Mouse (Mus musculus): ENCODE measurements around the gene Hmga1b. TPM values are rescaled to one million over a fixed set of nuclear protein-coding genes. Genes with fewer than 3 reads are reported as not detected.

Hmga1b gene
- polyA plus RNA-seq, 1 experiment from 2014 or later: 3.9 TPM

DNA sequence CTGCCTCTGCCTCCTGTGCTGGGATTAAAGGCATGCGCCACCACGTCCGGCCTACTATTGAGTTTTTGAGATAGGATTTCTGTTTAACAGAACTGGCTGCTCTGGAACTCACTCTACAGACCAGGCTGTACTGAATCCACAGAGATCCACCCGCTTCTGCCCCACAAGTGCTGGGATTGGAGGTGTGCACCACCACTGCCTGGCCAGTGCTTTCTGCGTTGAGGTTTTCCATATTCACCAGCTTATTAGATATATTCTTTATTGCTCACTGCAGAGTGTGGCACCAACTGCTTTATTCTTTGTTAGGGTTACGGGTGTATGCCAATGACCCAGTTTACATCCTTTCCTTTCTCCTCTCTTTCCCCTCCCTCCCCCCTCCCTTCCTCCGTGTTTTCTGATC is 41.7 kb downstream of the Hmga1b start:
- Histone ChIP-seq H3K4me1 (ENCODE audit: control insufficient read depth, insufficient read depth, low read length) (peaks cover 3% of the 10 kb centered on the region; the same call in 1 of the 2 replicates), H3K27me3 (ENCODE audit: control insufficient read depth, insufficient read depth, low read length) (no peaks in the 10 kb centered on the region), H3K27ac (ENCODE audit: low read length) (no peak overlapping the region), H3K4me3 (replicated peaks; ENCODE audit: low read length) (no peak overlapping the region), H3K4me2 (ENCODE audit: low read depth, low read length) (no peak overlapping the region), H3K36me3 (ENCODE audit: control insufficient read depth, insufficient read depth, low read length) (peaks cover 35% of the 10 kb centered on the region), H3K9ac (ENCODE audit: low read length) (no peak overlapping the region), H3K9me3 (replicated peaks; ENCODE audit: control insufficient read depth, low read length) (no peaks in the 10 kb centered on the region)
- 82% methylated on average over 7 of the region's 7 CpGs for WGBS
- ATAC-seq (ENCODE audit: insufficient read depth, low FRiP score): no peak

DNA sequence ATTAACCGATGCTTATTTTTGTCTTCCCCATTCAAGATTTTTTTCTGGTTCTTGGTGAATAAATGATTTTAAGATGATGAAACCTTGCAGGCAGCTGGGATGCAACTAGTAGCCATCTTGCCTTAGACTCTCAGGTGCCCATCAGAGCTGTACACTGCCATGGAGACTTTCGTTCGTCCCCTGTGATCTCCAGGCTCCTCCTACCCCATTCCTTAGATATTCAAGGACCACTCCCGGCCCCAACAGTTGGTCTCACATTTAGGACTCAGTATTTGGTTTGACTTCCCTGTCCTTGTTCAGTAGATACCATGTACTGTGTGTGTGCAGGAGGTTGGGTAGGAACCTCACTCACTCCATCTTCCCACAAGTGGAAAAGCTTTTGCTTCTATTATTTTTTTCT is 42.2 kb downstream of the Hmga1b start:
- Histone ChIP-seq H3K9ac (ENCODE audit: low read length) (no peak overlapping the region), H3K36me3 (ENCODE audit: control insufficient read depth, insufficient read depth, low read length) (peaks cover 40% of the 10 kb centered on the region), H3K27ac (ENCODE audit: low read length) (no peak overlapping the region), H3K27me3 (ENCODE audit: control insufficient read depth, insufficient read depth, low read length) (no peaks in the 10 kb centered on the region), H3K4me1 (ENCODE audit: control insufficient read depth, insufficient read depth, low read length) (peaks cover 3% of the 10 kb centered on the region; the same call in 1 of the 2 replicates), H3K9me3 (replicated peaks; ENCODE audit: control insufficient read depth, low read length) (no peaks in the 10 kb centered on the region), H3K4me2 (ENCODE audit: low read depth, low read length) (no peak overlapping the region), H3K4me3 (replicated peaks; ENCODE audit: low read length) (no peak overlapping the region)
- WGBS: 66% methylated on average over 4 of the region's 4 CpGs
- ATAC-seq (ENCODE audit: insufficient read depth, low FRiP score): no peak

DNA sequence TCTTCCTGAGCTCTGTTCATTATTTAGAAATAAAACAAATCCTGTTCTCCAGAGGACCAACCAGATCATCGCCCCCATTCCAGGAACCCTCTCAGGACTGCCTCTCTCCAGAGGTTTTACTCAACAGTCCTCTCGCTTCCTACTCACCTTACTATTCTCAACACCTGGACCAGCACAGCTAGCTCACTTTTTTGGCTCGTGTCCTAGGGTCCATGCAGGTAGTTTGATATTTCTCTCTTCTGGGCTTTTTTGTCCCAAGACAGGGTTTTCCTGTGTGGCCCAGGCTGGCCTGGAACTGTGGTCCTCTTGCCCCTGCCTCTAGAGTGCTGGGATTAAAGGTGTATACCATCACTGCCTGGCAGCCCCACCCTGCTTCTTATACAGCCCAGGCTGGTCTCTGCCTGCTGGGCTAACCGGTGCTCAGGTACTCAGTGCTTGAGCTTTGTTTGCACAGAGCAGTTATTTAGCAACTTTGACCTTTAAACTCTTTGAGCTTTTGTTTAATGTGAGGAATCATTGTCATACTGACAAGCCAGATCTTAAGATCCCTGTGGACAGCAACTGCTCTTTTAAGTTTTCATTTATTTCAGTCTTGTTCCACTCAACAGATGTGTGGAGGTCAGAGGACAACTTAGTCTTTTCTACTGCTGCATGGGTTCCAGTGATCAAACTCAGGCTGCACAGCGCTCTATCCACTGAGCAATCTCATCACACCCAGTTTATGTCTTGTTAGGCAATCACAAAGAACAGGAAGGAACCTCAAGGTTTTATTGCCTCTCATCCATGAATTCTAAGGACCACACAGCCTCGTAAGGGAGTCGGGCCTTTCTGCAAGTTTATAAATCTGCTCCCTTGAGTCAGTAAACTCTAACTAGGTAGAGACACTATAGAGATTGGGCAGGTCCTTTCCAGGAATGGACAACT is 43.0 kb downstream of the Hmga1b start:
- Histone ChIP-seq H3K27me3 (ENCODE audit: control insufficient read depth, insufficient read depth, low read length) (no peaks in the 10 kb centered on the region), H3K4me2 (ENCODE audit: low read depth, low read length) (no peak overlapping the region), H3K4me1 (ENCODE audit: control insufficient read depth, insufficient read depth, low read length) (no peaks in the 10 kb centered on the region; the same call in 1 of the 2 replicates), H3K27ac (ENCODE audit: low read length) (no peak overlapping the region), H3K36me3 (ENCODE audit: control insufficient read depth, insufficient read depth, low read length) (peaks cover 48% of the 10 kb centered on the region), H3K4me3 (replicated peaks; ENCODE audit: low read length) (no peak overlapping the region), H3K9ac (ENCODE audit: low read length) (no peak overlapping the region), H3K9me3 (replicated peaks; ENCODE audit: control insufficient read depth, low read length) (no peaks in the 10 kb centered on the region)
- 82% methylated on average over 7 of the region's 7 CpGs for WGBS
- no peak for ATAC-seq (ENCODE audit: insufficient read depth, low FRiP score)

DNA sequence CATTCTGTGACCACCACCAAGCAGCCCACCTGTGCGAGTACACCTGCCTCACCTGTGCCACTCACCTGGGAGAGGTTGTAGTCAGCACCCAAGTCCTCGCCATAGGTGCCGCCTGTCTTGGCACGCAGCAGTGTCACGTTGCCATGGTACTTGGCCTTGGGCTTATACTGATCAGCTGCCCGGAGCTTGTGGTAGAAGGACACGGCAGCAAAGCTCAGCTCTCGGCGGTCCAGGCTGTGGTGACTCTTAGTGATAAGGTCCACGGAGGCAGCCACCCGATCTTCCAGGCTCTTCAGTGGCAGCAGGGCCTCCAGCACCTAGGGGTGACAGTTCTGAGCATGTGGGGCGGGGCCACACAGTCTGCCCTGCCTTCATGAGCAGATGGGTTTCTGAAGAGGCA is 45.4 kb downstream of the Hmga1b start:
- Histone ChIP-seq H3K36me3 (ENCODE audit: control insufficient read depth, insufficient read depth, low read length) (peaks cover 67% of the 10 kb centered on the region), H3K4me2 (ENCODE audit: low read depth, low read length) (no peak overlapping the region), H3K4me1 (ENCODE audit: control insufficient read depth, insufficient read depth, low read length) (no peaks in the 10 kb centered on the region), H3K4me3 (replicated peaks; ENCODE audit: low read length) (no peak overlapping the region), H3K27ac (ENCODE audit: low read length) (no peak overlapping the region), H3K9ac (ENCODE audit: low read length) (no peak overlapping the region), H3K27me3 (ENCODE audit: control insufficient read depth, insufficient read depth, low read length) (no peaks in the 10 kb centered on the region), H3K9me3 (replicated peaks; ENCODE audit: control insufficient read depth, low read length) (no peaks in the 10 kb centered on the region)
- no peak for ATAC-seq (ENCODE audit: insufficient read depth, low FRiP score)
- WGBS: 86% methylated on average over 12 of the region's 12 CpGs

DNA sequence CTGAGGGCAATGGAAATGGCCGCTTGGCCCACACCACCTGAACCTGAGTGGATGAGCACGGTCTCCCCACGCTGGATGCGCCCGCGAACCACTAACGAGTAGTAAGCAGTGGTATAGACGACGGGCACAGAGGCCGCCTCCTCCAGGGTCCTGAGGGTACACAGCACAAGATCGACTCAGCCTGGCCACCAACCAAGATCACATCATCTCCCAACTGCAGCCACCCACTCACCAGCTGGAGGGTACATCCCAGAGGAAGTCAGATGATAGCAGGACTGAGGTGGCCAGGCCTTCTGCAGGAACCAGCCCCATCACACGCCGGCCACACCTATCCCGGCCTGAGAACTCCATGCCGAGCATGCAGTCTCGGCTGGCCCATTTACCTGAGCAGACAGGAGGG is 49.5 kb downstream of the Hmga1b start:
- Histone ChIP-seq H3K9ac (ENCODE audit: low read length) (no peak overlapping the region), H3K27me3 (ENCODE audit: control insufficient read depth, insufficient read depth, low read length) (no peaks in the 10 kb centered on the region), H3K27ac (ENCODE audit: low read length) (no peak overlapping the region), H3K36me3 (ENCODE audit: control insufficient read depth, insufficient read depth, low read length) (peaks cover 85% of the 10 kb centered on the region), H3K4me1 (ENCODE audit: control insufficient read depth, insufficient read depth, low read length) (no peaks in the 10 kb centered on the region), H3K9me3 (replicated peaks; ENCODE audit: control insufficient read depth, low read length) (no peaks in the 10 kb centered on the region), H3K4me3 (replicated peaks; ENCODE audit: low read length) (no peak overlapping the region), H3K4me2 (ENCODE audit: low read depth, low read length) (no peak overlapping the region)
- ATAC-seq (ENCODE audit: insufficient read depth, low FRiP score): no peak
- WGBS: 91% methylated on average over 16 of the region's 16 CpGs

Other genes starting within 250 kb of the Hmga1b start
- 2.2 and 3.0 TPM in 2 replicates for gene Gcgr, start 232.1 kb upstream of the Hmga1b start, polyA plus RNA-seq (2015; fragmentation: Nextera tagmentation; extraction: Ambion mirVana)
- gene Mcrip1, start 213.1 kb upstream of the Hmga1b start, polyA plus RNA-seq (2015; fragmentation: Nextera tagmentation; extraction: Ambion mirVana): 152 and 171 TPM in 2 replicates
- gene Ppp1r27, start 211.7 kb upstream of the Hmga1b start, polyA plus RNA-seq (2015; fragmentation: Nextera tagmentation; extraction: Ambion mirVana): 2.9 TPM in 1 of 2 replicates, not detected in the other
- gene P4hb, start 189.5 kb upstream of the Hmga1b start, polyA plus RNA-seq (2015; fragmentation: Nextera tagmentation; extraction: Ambion mirVana): 1,026 and 1,183 TPM in 2 replicates
- gene Arhgdia, start 181.2 kb upstream of the Hmga1b start, polyA plus RNA-seq (2015; fragmentation: Nextera tagmentation; extraction: Ambion mirVana): 543 and 584 TPM in 2 replicates
- 37.0 and 55.5 TPM in 2 replicates for gene Alyref, start 164.4 kb upstream of the Hmga1b start, polyA plus RNA-seq (2015; fragmentation: Nextera tagmentation; extraction: Ambion mirVana)
- 176 and 181 TPM in 2 replicates for gene Anapc11, start 164.4 kb upstream of the Hmga1b start, polyA plus RNA-seq (2015; fragmentation: Nextera tagmentation; extraction: Ambion mirVana)
- gene Npb, start 154.3 kb upstream of the Hmga1b start, polyA plus RNA-seq (2015; fragmentation: Nextera tagmentation; extraction: Ambion mirVana): 14.9 and 19.1 TPM in 2 replicates
- gene Pcyt2, start 144.9 kb upstream of the Hmga1b start, polyA plus RNA-seq (2015; fragmentation: Nextera tagmentation; extraction: Ambion mirVana): 185 and 197 TPM in 2 replicates
- 36.6 and 37.7 TPM in 2 replicates for gene Sirt7, start 137.6 kb upstream of the Hmga1b start, polyA plus RNA-seq (2015; fragmentation: Nextera tagmentation; extraction: Ambion mirVana)
- 19.5 and 22.1 TPM in 2 replicates for gene Mafg, start 129.2 kb upstream of the Hmga1b start, polyA plus RNA-seq (2015; fragmentation: Nextera tagmentation; extraction: Ambion mirVana)
- 37.8 and 38.0 TPM in 2 replicates for gene Pycr1, start 119.0 kb upstream of the Hmga1b start, polyA plus RNA-seq (2015; fragmentation: Nextera tagmentation; extraction: Ambion mirVana)
- 1.4 TPM in 1 of 2 replicates, not detected in the other for gene Myadml2, start 114.6 kb upstream of the Hmga1b start, polyA plus RNA-seq (2015; fragmentation: Nextera tagmentation; extraction: Ambion mirVana)
- gene Notum, start 101.6 kb upstream of the Hmga1b start, polyA plus RNA-seq (2015; fragmentation: Nextera tagmentation; extraction: Ambion mirVana): 2.1 and 2.5 TPM in 2 replicates
- gene Aspscr1, start 89.8 kb upstream of the Hmga1b start, polyA plus RNA-seq (2015; fragmentation: Nextera tagmentation; extraction: Ambion mirVana): 102 and 104 TPM in 2 replicates
- gene Cenpx, start 49.1 kb upstream of the Hmga1b start, polyA plus RNA-seq (2015; fragmentation: Nextera tagmentation; extraction: Ambion mirVana): 138 and 153 TPM in 2 replicates
- 59.1 and 62.9 TPM in 2 replicates for gene Lrrc45, start 48.9 kb upstream of the Hmga1b start, polyA plus RNA-seq (2015; fragmentation: Nextera tagmentation; extraction: Ambion mirVana)
- 34.6 and 35.3 TPM in 2 replicates for gene Rac3, start 41.3 kb upstream of the Hmga1b start, polyA plus RNA-seq (2015; fragmentation: Nextera tagmentation; extraction: Ambion mirVana)
- 43.0 and 46.0 TPM in 2 replicates for gene Dcxr, start 35.5 kb upstream of the Hmga1b start, polyA plus RNA-seq (2015; fragmentation: Nextera tagmentation; extraction: Ambion mirVana)
- 112 and 150 TPM in 2 replicates for gene Cbr2, start 30.7 kb upstream of the Hmga1b start, polyA plus RNA-seq (2015; fragmentation: Nextera tagmentation; extraction: Ambion mirVana)
- 41.1 and 43.8 TPM in 2 replicates for gene Rfng, start 21.4 kb downstream of the Hmga1b start, polyA plus RNA-seq (2015; fragmentation: Nextera tagmentation; extraction: Ambion mirVana)
- gene Gps1, start 21.5 kb downstream of the Hmga1b start, polyA plus RNA-seq (2015; fragmentation: Nextera tagmentation; extraction: Ambion mirVana): 166 and 167 TPM in 2 replicates
- 60.6 and 69.3 TPM in 2 replicates for gene Dus1l, start 33.6 kb downstream of the Hmga1b start, polyA plus RNA-seq (2015; fragmentation: Nextera tagmentation; extraction: Ambion mirVana)
- 51.9 and 55.3 TPM in 2 replicates for gene Fasn, start 61.8 kb downstream of the Hmga1b start, polyA plus RNA-seq (2015; fragmentation: Nextera tagmentation; extraction: Ambion mirVana)
- 5.2 and 5.3 TPM in 2 replicates for gene Ccdc57, start 170.1 kb downstream of the Hmga1b start, polyA plus RNA-seq (2015; fragmentation: Nextera tagmentation; extraction: Ambion mirVana)
- 53.5 and 64.3 TPM in 2 replicates for gene Slc16a3, start 185.7 kb downstream of the Hmga1b start, polyA plus RNA-seq (2015; fragmentation: Nextera tagmentation; extraction: Ambion mirVana)
- 104 and 114 TPM in 2 replicates for gene Csnk1d, start 228.5 kb downstream of the Hmga1b start, polyA plus RNA-seq (2015; fragmentation: Nextera tagmentation; extraction: Ambion mirVana)